Mouse (Mus musculus): ENCODE measurements around the gene Olfr520. TPM values are rescaled to one million over a fixed set of nuclear protein-coding genes. Genes with fewer than 3 reads are reported as not detected.
"Not testable (repeated sequence)": the region's sequence is repeated elsewhere in the genome, so short reads cannot be mapped to it uniquely, and the experiment has no call there.

The Olfr520 gene
- polyA plus RNA-seq, 1 experiment from 2014 or later = not detected

DNA sequence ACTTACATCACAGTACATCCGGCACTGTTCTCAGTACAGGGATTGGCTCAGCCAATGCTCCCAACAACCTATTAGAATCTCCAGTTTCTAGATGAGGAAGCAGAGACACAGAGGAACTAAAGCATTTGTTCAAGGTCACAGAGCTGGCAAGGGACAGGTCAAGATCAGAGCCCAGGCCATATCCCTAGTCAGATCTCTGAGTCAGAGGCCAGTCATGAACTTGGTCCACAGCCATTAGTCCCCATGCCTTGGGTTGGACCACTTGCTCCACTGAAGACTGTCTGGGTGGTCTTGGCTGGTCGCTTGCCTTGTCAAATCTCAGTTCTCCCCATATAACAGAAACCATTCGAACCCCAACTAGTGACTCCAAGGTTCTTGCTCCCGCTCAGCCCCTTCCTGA, 17.6 kb upstream of the Olfr520 start:
- peaks cover 6% of the 10 kb centered on the region; the same call in 1 of the 2 replicates for H3K27me3 ChIP-seq
- H3K27ac ChIP-seq = no peak overlapping the region
- no peaks in the 10 kb centered on the region for H3K9me3 ChIP-seq
- H3K9ac ChIP-seq (replicated peaks) = no peak overlapping the region
- peaks cover 12% of the 10 kb centered on the region for H3K4me1 ChIP-seq (replicated peaks)
- H3K36me3 ChIP-seq = no peaks in the 10 kb centered on the region
- H3K4me3 ChIP-seq (replicated peaks) = no peak overlapping the region
- ATAC-seq (ENCODE audit: insufficient number of reproducible peaks, insufficient read depth, low FRiP score, low TSS enrichment, low read depth) = no peak
- 89% methylated on average over 4 of the region's 4 CpGs for WGBS
- H3K4me2 ChIP-seq = no peak overlapping the region

DNA sequence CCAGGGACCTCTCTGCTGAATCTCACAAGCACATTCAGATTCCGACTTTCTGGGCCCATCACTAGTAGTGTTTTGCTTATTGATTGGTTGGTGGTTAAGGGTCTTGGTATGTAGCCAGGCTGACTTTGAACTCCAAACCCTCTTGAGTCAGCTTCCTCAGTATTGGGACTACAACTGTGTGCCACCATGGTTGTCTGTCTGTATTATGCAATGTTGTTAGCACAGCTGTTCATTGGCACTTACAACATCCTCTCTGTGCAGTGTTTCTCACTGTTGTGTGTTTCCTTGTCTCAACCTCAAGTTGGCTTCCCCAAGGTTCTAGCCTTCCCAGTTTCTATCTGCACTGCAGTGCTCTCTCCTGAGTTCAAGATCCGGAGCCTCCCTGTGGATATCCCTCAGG, 13.5 kb upstream of the Olfr520 start:
- Histone ChIP-seq H3K4me1 (replicated peaks) (no peaks in the 10 kb centered on the region; the same call in 1 of the 2 replicates), H3K4me2 (no peak overlapping the region), H3K27ac (no peak overlapping the region), H3K4me3 (replicated peaks) (no peak overlapping the region), H3K36me3 (no peaks in the 10 kb centered on the region), H3K27me3 (no peaks in the 10 kb centered on the region; the same call in 1 of the 2 replicates), H3K9ac (replicated peaks) (no peak overlapping the region), H3K9me3 (no peaks in the 10 kb centered on the region)
- no peak for ATAC-seq (ENCODE audit: insufficient number of reproducible peaks, insufficient read depth, low FRiP score, low TSS enrichment, low read depth)
- 82% methylated on average over 2 of the region's 2 CpGs for WGBS

DNA sequence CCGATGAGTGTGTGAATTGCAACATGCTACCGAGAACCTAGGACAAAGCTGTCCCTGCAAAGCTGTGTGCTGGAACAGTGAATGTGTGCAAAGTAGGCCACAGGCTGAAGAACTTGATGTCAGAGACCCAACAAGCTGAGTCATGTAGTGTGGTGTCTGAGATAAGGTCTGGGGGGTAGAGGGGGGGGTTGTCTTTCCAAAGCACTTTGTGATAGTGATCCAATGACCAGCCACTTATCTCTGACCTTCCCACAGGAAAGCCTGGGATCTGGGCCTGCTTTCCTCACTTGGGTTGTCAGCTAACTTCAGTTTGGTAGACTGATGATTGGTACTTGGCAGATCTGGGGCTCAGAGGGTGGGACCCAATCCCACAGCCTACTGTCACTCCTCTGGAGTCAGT, 4.5 kb downstream of the Olfr520 start:
- Histone ChIP-seq H3K4me1 (replicated peaks) (no peaks in the 10 kb centered on the region), H3K27ac (no peak overlapping the region), H3K9ac (replicated peaks) (no peak overlapping the region), H3K4me2 (no peak overlapping the region), H3K27me3 (no peaks in the 10 kb centered on the region), H3K9me3 (no peaks in the 10 kb centered on the region), H3K4me3 (replicated peaks) (no peak overlapping the region), H3K36me3 (no peaks in the 10 kb centered on the region)
- no peak for ATAC-seq (ENCODE audit: insufficient number of reproducible peaks, insufficient read depth, low FRiP score, low TSS enrichment, low read depth)
- WGBS = 87% methylated on average over 2 of the region's 2 CpGs

DNA sequence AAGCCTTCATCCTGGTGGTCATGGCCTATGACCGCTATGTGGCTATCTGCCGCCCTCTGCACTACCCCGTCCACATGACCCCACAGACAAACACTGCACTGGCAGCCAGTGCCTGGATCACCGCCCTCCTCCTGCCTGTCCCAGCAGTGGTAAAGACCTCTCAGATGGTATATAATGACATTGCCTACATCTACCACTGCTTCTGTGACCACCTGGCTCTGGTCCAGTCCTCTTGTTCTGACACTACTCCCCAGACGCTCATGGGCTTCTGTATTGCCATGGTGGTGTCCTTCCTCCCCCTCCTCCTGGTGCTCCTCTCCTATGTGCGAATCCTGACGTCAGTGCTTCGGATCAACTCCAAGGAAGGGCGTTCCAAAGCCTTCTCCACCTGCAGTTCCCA, 5.4 kb downstream of the Olfr520 start:
- H3K36me3 ChIP-seq; H3K27ac ChIP-seq; H3K9ac ChIP-seq (replicated peaks); ATAC-seq (ENCODE audit: insufficient number of reproducible peaks, insufficient read depth, low FRiP score, low TSS enrichment, low read depth); H3K27me3 ChIP-seq; H3K4me1 ChIP-seq (replicated peaks); H3K9me3 ChIP-seq; H3K4me3 ChIP-seq (replicated peaks); H3K4me2 ChIP-seq: not testable (repeated sequence)
- WGBS = 96% methylated on average over 9 of the region's 9 CpGs

DNA sequence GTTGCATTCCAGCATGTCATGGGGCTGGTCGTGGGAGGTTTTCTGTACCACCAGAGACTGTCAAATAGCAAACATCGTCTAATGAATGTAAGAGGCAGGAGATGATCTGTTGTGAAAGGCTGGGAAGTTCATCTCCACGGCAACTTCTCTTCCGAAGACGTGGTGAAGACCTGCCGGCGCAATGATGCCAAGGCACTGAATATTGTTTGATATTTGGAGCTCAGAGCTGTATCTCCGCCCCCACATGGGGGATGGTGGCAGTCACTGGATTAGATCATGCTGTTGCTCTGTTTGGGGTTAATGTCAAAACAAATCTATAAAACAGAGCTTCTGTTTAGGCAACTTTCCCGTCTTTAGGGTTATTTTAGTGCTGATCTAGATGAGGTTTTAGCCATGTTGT, 9.2 kb downstream of the Olfr520 start:
- H3K27me3 ChIP-seq = no peaks in the 10 kb centered on the region
- H3K27ac ChIP-seq = no peak overlapping the region
- no peak overlapping the region for H3K4me2 ChIP-seq
- ATAC-seq (ENCODE audit: insufficient number of reproducible peaks, insufficient read depth, low FRiP score, low TSS enrichment, low read depth) = no peak
- no peak overlapping the region for H3K4me3 ChIP-seq (replicated peaks)
- H3K36me3 ChIP-seq = no peaks in the 10 kb centered on the region
- no peaks in the 10 kb centered on the region for H3K4me1 ChIP-seq (replicated peaks)
- H3K9me3 ChIP-seq = no peaks in the 10 kb centered on the region
- WGBS = 72% methylated on average over 9 of the region's 9 CpGs
- no peak overlapping the region for H3K9ac ChIP-seq (replicated peaks)

DNA sequence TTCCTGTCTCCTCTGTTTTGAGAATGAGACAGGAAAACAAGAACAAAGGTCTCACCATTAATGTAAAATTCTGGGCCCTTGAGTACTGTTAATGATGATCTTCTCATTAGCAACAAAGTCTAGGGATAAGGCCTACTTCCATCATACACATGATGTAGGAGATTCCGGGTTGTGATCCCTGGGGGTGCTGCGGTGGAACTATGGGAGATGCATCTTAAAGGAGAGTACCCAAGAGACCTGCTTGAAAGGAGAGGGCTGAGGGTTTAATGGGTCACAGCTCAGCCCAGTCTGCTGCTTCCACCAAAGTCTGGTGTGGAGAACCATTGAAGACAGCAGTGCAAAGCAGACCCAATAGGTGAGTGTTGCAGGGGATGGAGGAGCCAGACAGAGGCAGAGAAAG, 33.1 kb downstream of the Olfr520 start, which contains the start of gene Olfr521:
TSS of gene Olfr521 (plus strand) at position 301 of the 400 bp plus-strand sequence.
- H3K27ac ChIP-seq = no peak within 1 kb of the TSS
- peaks cover 26% of the 10 kb centered on the region for H3K9me3 ChIP-seq
- no peaks in the 10 kb centered on the region for H3K36me3 ChIP-seq
- no peaks in the 10 kb centered on the region for H3K4me1 ChIP-seq (replicated peaks)
- no peak within 1 kb of the TSS for H3K4me2 ChIP-seq
- H3K27me3 ChIP-seq = no peaks in the 10 kb centered on the region
- no peak within 1 kb of the TSS for H3K9ac ChIP-seq (replicated peaks)
- 96% methylated on average over 2 of the region's 2 CpGs for WGBS
- H3K4me3 ChIP-seq (replicated peaks) = no peak within 1 kb of the TSS
- no peak for ATAC-seq (ENCODE audit: insufficient number of reproducible peaks, insufficient read depth, low FRiP score, low TSS enrichment, low read depth)

DNA sequence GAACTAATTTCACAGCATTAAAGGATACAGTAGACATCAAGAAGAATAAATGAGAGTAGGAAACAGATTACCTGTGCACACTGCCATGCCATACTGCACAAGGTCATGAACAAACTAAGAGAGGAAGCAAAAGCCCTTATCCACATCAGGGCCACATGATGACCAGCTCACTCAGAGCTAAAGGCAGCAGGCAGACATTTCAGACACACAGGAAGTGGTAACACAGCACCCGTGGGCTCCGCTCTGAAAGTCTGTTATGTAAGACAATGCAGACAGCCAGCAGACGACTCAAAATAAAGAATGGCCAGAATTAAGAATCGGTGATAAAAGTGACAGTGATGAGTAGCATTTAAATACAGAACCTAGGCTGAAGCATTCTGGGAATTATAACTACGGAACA, 51.3 kb downstream of the Olfr520 start:
- Histone ChIP-seq H3K36me3 (no peaks in the 10 kb centered on the region), H3K27me3 (no peaks in the 10 kb centered on the region), H3K4me1 (replicated peaks) (no peaks in the 10 kb centered on the region), H3K4me2 (no peak overlapping the region), H3K27ac (no peak overlapping the region), H3K9ac (replicated peaks) (no peak overlapping the region), H3K9me3 (no peaks in the 10 kb centered on the region), H3K4me3 (replicated peaks) (no peak overlapping the region)
- WGBS = 82% methylated on average over 5 of the region's 5 CpGs
- ATAC-seq (ENCODE audit: insufficient number of reproducible peaks, insufficient read depth, low FRiP score, low TSS enrichment, low read depth) = no peak

DNA sequence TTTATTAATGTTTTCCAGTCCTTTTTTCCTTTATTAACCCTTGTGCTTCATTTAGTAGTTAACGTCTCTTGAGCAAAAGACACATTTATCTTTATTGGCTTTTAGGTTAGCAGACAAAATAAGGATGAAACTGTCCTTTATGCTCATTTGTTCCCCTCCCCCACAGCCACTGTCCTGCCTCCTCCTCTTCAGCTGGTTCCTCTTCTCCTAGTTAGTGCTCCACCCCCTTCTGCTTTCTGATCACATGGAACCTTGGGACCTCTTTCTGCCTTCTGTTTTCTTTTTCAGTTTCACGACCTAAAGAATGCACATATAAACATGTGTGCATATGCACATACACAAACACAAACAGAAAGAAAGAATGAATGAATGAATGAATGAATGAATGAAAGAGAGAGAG, 51.8 kb downstream of the Olfr520 start:
- WGBS = 70% methylated on average over 2 of the region's 2 CpGs
- H3K4me3 ChIP-seq (replicated peaks) = no peak overlapping the region
- H3K9ac ChIP-seq (replicated peaks) = no peak overlapping the region
- H3K4me1 ChIP-seq (replicated peaks) = no peaks in the 10 kb centered on the region
- H3K9me3 ChIP-seq = no peaks in the 10 kb centered on the region
- ATAC-seq (ENCODE audit: insufficient number of reproducible peaks, insufficient read depth, low FRiP score, low TSS enrichment, low read depth) = no peak
- H3K4me2 ChIP-seq = no peak overlapping the region
- H3K27ac ChIP-seq = no peak overlapping the region
- H3K27me3 ChIP-seq = no peaks in the 10 kb centered on the region
- H3K36me3 ChIP-seq = no peaks in the 10 kb centered on the region

DNA sequence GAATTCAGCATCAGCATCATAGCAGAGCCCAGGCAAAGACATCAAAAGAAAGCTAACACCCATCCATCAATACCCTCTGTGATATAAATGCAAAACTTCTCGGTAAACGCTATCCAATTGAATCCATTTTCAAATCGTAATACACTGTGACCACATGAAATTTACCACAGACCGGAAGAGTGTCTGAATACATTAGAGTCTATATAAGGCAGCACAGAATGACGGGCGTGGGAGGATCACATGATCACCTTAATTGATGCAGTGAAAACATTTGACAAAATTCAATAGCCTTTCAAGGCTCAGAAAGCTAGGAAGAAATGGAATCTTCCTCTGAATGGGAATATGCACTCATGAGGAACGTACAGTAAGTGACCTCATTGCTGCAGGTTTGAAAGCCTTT, 53.3 kb downstream of the Olfr520 start:
- no peak overlapping the region for H3K4me2 ChIP-seq
- H3K9me3 ChIP-seq = no peaks in the 10 kb centered on the region
- 90% methylated on average over 7 of the region's 7 CpGs for WGBS
- H3K36me3 ChIP-seq = no peaks in the 10 kb centered on the region
- no peak for ATAC-seq (ENCODE audit: insufficient number of reproducible peaks, insufficient read depth, low FRiP score, low TSS enrichment, low read depth)
- peaks cover 9% of the 10 kb centered on the region for H3K4me1 ChIP-seq (replicated peaks)
- no peaks in the 10 kb centered on the region for H3K27me3 ChIP-seq
- H3K4me3 ChIP-seq (replicated peaks) = no peak overlapping the region
- H3K27ac ChIP-seq = no peak overlapping the region
- H3K9ac ChIP-seq (replicated peaks) = no peak overlapping the region

DNA sequence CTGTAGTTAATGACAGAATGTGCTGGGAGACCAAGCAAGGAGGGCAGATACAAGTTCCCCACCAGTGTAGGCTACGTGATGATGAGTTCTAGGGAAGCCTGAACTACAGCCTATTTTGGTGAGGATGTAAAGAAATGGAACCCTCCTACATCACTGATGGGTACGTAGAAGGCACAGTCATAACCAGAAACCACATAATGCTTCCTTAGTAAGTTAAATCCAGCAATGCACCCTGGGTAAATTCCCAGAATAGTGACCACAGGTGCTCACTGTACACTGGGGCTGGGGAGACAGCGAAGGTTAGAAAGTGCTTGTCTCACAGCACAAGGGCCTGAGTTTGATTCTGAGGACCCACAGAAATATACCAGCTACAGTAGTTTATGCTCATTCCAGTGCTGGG, 55.5 kb downstream of the Olfr520 start:
- H3K4me2 ChIP-seq = no peak overlapping the region
- no peak for ATAC-seq (ENCODE audit: insufficient number of reproducible peaks, insufficient read depth, low FRiP score, low TSS enrichment, low read depth)
- no peaks in the 10 kb centered on the region for H3K27me3 ChIP-seq
- H3K9ac ChIP-seq (replicated peaks) = no peak overlapping the region
- H3K4me1 ChIP-seq (replicated peaks) = peaks cover 15% of the 10 kb centered on the region
- no peak overlapping the region for H3K4me3 ChIP-seq (replicated peaks)
- no peak overlapping the region for H3K27ac ChIP-seq
- H3K36me3 ChIP-seq = no peaks in the 10 kb centered on the region
- 76% methylated on average over 3 of the region's 3 CpGs for WGBS
- no peaks in the 10 kb centered on the region for H3K9me3 ChIP-seq
